Mouse (Mus musculus): Measurements from ENCODE around the gene Cd44. TPM values are rescaled to one million over a fixed set of nuclear protein-coding genes. Genes with fewer than 3 reads are reported as not detected.

Gene Cd44
- 10.6 and 17.0 TPM in 2 replicates for polyA plus RNA-seq (2012)

GRCm38 (mm10) chr2:102900875-102901827 lies at the start of gene Cd44:
TSS of gene Cd44 (minus strand) at chr2:102901665.

Other genes starting within 250 kb of the Cd44 start
- under 0.01 TPM in 1 of 2 replicates, not detected in the other for gene Slc1a2, start 243.0 kb downstream of the Cd44 start, polyA plus RNA-seq (2012)
- 1.8 and 2.6 TPM in 2 replicates for gene Pdhx, start 171.8 kb upstream of the Cd44 start, polyA plus RNA-seq (2012)
- 27.2 and 30.0 TPM in 2 replicates for gene Apip, start 172.0 kb upstream of the Cd44 start, polyA plus RNA-seq (2012)

All from megakaryocyte-erythroid progenitor cell, adult 5 weeks (primary cell).